Mouse (Mus musculus) heart, embryonic 14.5 days (tissue): Measurements from ENCODE around the gene Csrnp3. TPM values are rescaled to one million over a fixed set of nuclear protein-coding genes. Genes with fewer than 3 reads are reported as not detected.

ENCODE experiments used
- ATAC-seq: fragments of 200-750 bp; cut with Nextera tagmentation; 2 replicates; pipeline ENCODE4 v1.8.0; 2017; ENCODE audit warnings: low read depth, moderate TSS enrichment; ENCODE audit not compliant: insufficient number of reproducible peaks, insufficient read depth, low FRiP score
- H3K27ac ChIP-seq, 2 experiments: fragments of 200-500 bp in 1 of 2; fragments of 300-500 bp in 1 of 2; sonication (generic) in 1 of 2; replicated peaks in 1 of 2; 2 replicates each; pipeline ENCODE4 v1.5.1; 2012 to 2014; ENCODE audit warnings: low read depth in 2 of 2, low read length in 2 of 2, control low read depth in 1 of 2, mild to moderate bottlenecking in 1 of 2, mixed read lengths in 1 of 2; ENCODE audit not compliant: control insufficient read depth in 1 of 2, insufficient read depth in 1 of 2
- H3K27me3 ChIP-seq: fragments of 300-500 bp; sonication (generic); 2 replicates; pipeline ENCODE4 v1.6.1; 2014; ENCODE audit warnings: mild to moderate bottlenecking, low read length, control low read depth; ENCODE audit not compliant: control insufficient read depth, insufficient read depth
- H3K36me3 ChIP-seq: fragments of 300-500 bp; sonication (generic); 2 replicates; pipeline ENCODE4 v1.6.1; 2014; ENCODE audit warnings: mild to moderate bottlenecking, control low read depth, low read length, mixed read lengths; ENCODE audit not compliant: control insufficient read depth, insufficient read depth
- H3K4me1 ChIP-seq, 2 experiments: fragments of 200-500 bp in 1 of 2; fragments of 300-500 bp in 1 of 2; sonication (generic) in 1 of 2; 2 replicates each; pipeline ENCODE4 v1.6.1; 2012 to 2014; ENCODE audit warnings: low read length in 2 of 2, control low read depth in 1 of 2, mixed read lengths in 1 of 2; ENCODE audit not compliant: control insufficient read depth in 2 of 2, insufficient read depth in 2 of 2
- H3K4me2 ChIP-seq: fragments of 300-500 bp; sonication (generic); 2 replicates; pipeline ENCODE4 v1.6.1; 2014; ENCODE audit warnings: mild to moderate bottlenecking, low read length
- H3K4me3 ChIP-seq, 2 experiments: fragments of 200-500 bp in 1 of 2; fragments of 300-500 bp in 1 of 2; sonication (generic) in 1 of 2; 2 replicates each; pipeline ENCODE4 v1.5.1; 2012 to 2014; ENCODE audit warnings: low read length in 2 of 2, mild to moderate bottlenecking in 2 of 2, control low read depth in 1 of 2, low read depth in 1 of 2, moderate library complexity in 1 of 2; ENCODE audit not compliant: control insufficient read depth in 1 of 2, insufficient read depth in 1 of 2
- H3K9ac ChIP-seq: fragments of 300-500 bp; sonication (generic); 2 replicates; pipeline ENCODE4 v1.6.1; 2014; ENCODE audit warnings: mild to moderate bottlenecking, low read length
- H3K9me3 ChIP-seq: fragments of 300-500 bp; sonication (generic); 2 replicates; pipeline ENCODE4 v1.6.1; 2016; ENCODE audit warnings: low read length, control low read depth; ENCODE audit not compliant: control insufficient read depth
- WGBS: fragments of 180-500 bp; shearing (Covaris S2); extraction: QIAGEN DNeasy Blood & Tissue Kit; methylation state at CpG from one replicate; pipeline ENCODE4 v1.1.7; 2014; 5-methylcytosine and 5-hydroxymethylcytosine counted together
- polyA plus RNA-seq: library from polyadenylated mRNA; unstranded; fragments of >200 nt; fragmentation: Nextera tagmentation; extraction: Ambion mirVana; gene quantifications from 2 replicates; pipeline ENCODE4 v1.2.1, GENCODE M21; 2014

Csrnp3 gene
- polyA plus RNA-seq, 1 experiment from 2014 or later = 1.5 TPM

GRCm38 (mm10) chr2:66044405-66045089 lies 199.0 kb downstream of the Csrnp3 start:
- ATAC-seq = no peak
- no peaks in the 10 kb centered on the region for H3K4me1 ChIP-seq
- no peak overlapping the region for H3K9ac ChIP-seq
- WGBS = 81% methylated on average over 12 of the region's 12 CpGs
- H3K4me3 ChIP-seq = no peak overlapping the region
- H3K9me3 ChIP-seq = no peaks in the 10 kb centered on the region; the same call in 1 of the 2 replicates
- H3K27ac ChIP-seq = no peak overlapping the region
- H3K27me3 ChIP-seq = no peaks in the 10 kb centered on the region
- no peaks in the 10 kb centered on the region for H3K36me3 ChIP-seq
- H3K4me2 ChIP-seq = no peak overlapping the region

- no peak overlapping the region for H3K27ac ChIP-seq
- H3K4me1 ChIP-seq = no peaks in the 10 kb centered on the region
- 83% methylated on average over 10 of the region's 10 CpGs for WGBS
- H3K9me3 ChIP-seq = no peaks in the 10 kb centered on the region
- no peak overlapping the region for H3K4me3 ChIP-seq
- H3K9ac ChIP-seq = no peak overlapping the region
- no peak overlapping the region for H3K4me2 ChIP-seq
- no peaks in the 10 kb centered on the region for H3K36me3 ChIP-seq
- no peaks in the 10 kb centered on the region for H3K27me3 ChIP-seq
- ATAC-seq = no peak
These were observed 217.7 kb downstream of the Csrnp3 start for GRCm38 (mm10) chr2:66063291-66063690.

DNA sequence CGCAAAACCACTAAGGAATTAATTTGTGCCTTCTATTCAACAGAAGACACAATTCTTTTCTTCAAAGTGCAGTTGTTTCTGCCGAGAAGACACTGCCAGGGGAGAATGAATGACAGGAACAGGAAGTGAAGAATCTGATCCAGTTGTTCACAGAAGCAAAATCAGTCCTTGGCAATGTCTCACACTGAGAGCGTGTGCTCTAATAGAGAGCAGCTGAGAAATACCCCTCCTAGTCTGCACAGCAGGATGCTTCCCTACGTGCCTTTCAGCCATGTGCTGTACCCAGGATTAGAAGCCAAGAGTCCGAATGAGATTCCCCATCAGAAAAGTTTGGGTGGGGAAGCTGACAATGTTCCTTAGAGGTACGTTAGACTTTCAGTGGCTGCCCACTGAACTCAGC lies 223.9 kb downstream of the Csrnp3 start:
- Histone ChIP-seq H3K36me3 (no peaks in the 10 kb centered on the region), H3K4me3 (no peak overlapping the region), H3K27ac (no peak overlapping the region), H3K4me2 (no peak overlapping the region), H3K27me3 (no peaks in the 10 kb centered on the region), H3K9ac (no peak overlapping the region), H3K4me1 (no peaks in the 10 kb centered on the region), H3K9me3 (no peaks in the 10 kb centered on the region)
- WGBS = 42% methylated on average over 6 of the region's 6 CpGs
- ATAC-seq = no peak

DNA sequence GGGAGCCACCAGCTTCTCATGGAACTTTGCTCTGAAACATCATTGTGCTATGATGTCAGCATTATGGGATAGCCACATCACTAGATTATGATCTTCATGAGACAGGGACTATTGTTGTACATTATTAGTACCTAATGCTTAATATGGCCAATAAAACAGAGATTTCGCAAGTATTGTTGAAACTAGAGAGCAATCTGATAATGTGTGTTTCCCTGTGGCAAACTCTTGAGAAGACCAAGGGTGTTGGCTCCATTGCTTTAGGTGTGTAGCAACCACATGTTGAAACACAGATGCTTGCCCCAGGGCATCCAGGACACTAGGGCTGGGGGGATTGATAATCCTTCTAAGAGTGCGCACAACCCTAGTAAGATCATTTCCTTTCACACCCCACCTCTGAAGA lies 235.2 kb downstream of the Csrnp3 start:
- Histone ChIP-seq H3K27me3 (no peaks in the 10 kb centered on the region), H3K4me3 (no peak overlapping the region), H3K27ac (no peak overlapping the region), H3K9ac (no peak overlapping the region), H3K9me3 (no peaks in the 10 kb centered on the region), H3K36me3 (no peaks in the 10 kb centered on the region), H3K4me2 (no peak overlapping the region), H3K4me1 (no peaks in the 10 kb centered on the region)
- 93% methylated on average over 2 of the region's 2 CpGs for WGBS
- ATAC-seq = no peak

Other genes with a start within 250 kb of the Csrnp3 start
- gene Scn2a, start 225.0 kb upstream of the Csrnp3 start, polyA plus RNA-seq = 0.93 and 1.4 TPM in 2 replicates